Mouse (Mus musculus) MEL (cell line): ENCODE measurements around the gene Gm14403. TPM values are rescaled to one million over a fixed set of nuclear protein-coding genes. Genes with fewer than 3 reads are reported as not detected.
A peak's percentile ranks its signal among the peaks of the same experiment; 100 is the strongest.
"Not testable (repeated sequence)": the region's sequence is repeated elsewhere in the genome, so short reads cannot be mapped to it uniquely, and the experiment has no call there.

ENCODE experiments used
- DNase-seq: peaks from one replicate; pipeline ENCODE4 v3.0.0; 2011; ENCODE audit warnings: low read depth, low spot score
- H3K27ac ChIP-seq: 2 replicates; pipeline ENCODE4 v1.5.1; 2012; ENCODE audit warnings: low read depth, mild to moderate bottlenecking, control low read depth, low read length, moderate library complexity; ENCODE audit not compliant: control insufficient read depth
- H3K27me3 ChIP-seq, 2 experiments: fragments of 150-350 bp in 1 of 2; sonication (generic) in 1 of 2; 2 replicates each; pipeline ENCODE4 v1.6.1; 2012; ENCODE audit warnings: low read length in 2 of 2, mild to moderate bottlenecking in 2 of 2, improper control_type of control experiment in 1 of 2, moderate library complexity in 1 of 2; ENCODE audit not compliant: insufficient read depth in 2 of 2, control insufficient read depth in 1 of 2
- H3K36me3 ChIP-seq, 2 experiments: 2 replicates each; pipeline ENCODE4 v1.6.1; 2012 to 2014; ENCODE audit warnings: low read length in 2 of 2, improper control_type of control experiment in 1 of 2, inconsistent platforms in 1 of 2, mild to moderate bottlenecking in 1 of 2; ENCODE audit not compliant: insufficient read depth in 2 of 2, control insufficient read depth in 1 of 2
- H3K4me1 ChIP-seq, 2 experiments: fragments of 150-350 bp in 1 of 2; sonication (generic) in 1 of 2; 2 replicates each; pipeline ENCODE4 v1.6.1; 2012; ENCODE audit warnings: low read length in 2 of 2, improper control_type of control experiment in 1 of 2, mild to moderate bottlenecking in 1 of 2; ENCODE audit not compliant: insufficient read depth in 2 of 2, control insufficient read depth in 1 of 2
- H3K4me3 ChIP-seq, 2 experiments: fragments of 150-350 bp in 1 of 2; sonication (generic) in 1 of 2; 2 replicates each; pipeline ENCODE4 v1.5.1; 2012; ENCODE audit warnings: low read depth in 2 of 2, low read length in 2 of 2, mild to moderate bottlenecking in 2 of 2, moderate library complexity in 2 of 2, control low read depth in 1 of 2, improper control_type of control experiment in 1 of 2; ENCODE audit not compliant: control insufficient read depth in 1 of 2, insufficient read depth in 1 of 2
- H3K79me2 ChIP-seq: 2 replicates; pipeline ENCODE4 v1.6.1; 2012; ENCODE audit warnings: mild to moderate bottlenecking, low read length, moderate library complexity; ENCODE audit not compliant: control insufficient read depth, poor library complexity, insufficient read depth
- H3K9ac ChIP-seq: 2 replicates; pipeline ENCODE4 v1.6.1; 2012; ENCODE audit warnings: low read depth, mild to moderate bottlenecking, control low read depth, low read length, moderate library complexity; ENCODE audit not compliant: control insufficient read depth, poor library complexity, severe bottlenecking
- H3K9me3 ChIP-seq: fragments of 150-350 bp; sonication (generic); replicated peaks from 2 replicates; pipeline ENCODE4 v1.6.1; 2012; ENCODE audit warnings: mild to moderate bottlenecking, low read length, improper control_type of control experiment, moderate library complexity; ENCODE audit not compliant: insufficient read depth
- polyA plus RNA-seq, 2 experiments: library from polyadenylated mRNA; stranded (reverse) in 1 of 2; unstranded in 1 of 2; fragments of >175 nt in 1 of 2; fragments of >200 nt in 1 of 2; gene quantifications; 2 replicates each; pipeline versions ENCODE4 v1.2.1 to v1.2.4; 2012; ENCODE audit warnings: low replicate concordance in 2 of 2, low read depth in 1 of 2; ENCODE audit not compliant: insufficient read length in 2 of 2, insufficient read depth in 1 of 2, missing spikeins in 1 of 2
- total RNA-seq: library from RNA; depleted of rRNA; stranded (reverse); fragments of 300-350 nt; gene quantifications from 2 replicates; pipeline ENCODE4 v1.2.3, GENCODE M21; 2012; rRNA removed

Gm14403 gene
- total RNA-seq, result 5.4 TPM in 2 replicates
- 100 to 1,000 TPM in 1 of 2 experiments, 1 to 10 TPM in 1; 1.8 to 640 TPM for polyA plus RNA-seq

GRCm38 (mm10) chr2:177498067-177498466 lies at the start of gene Gm14403:
Gm14403 (plus strand) TSS chr2:177498215.
- H3K27me3 ChIP-seq, H3K4me1 ChIP-seq, H3K27ac ChIP-seq, H3K36me3 ChIP-seq, H3K9me3 ChIP-seq, H3K79me2 ChIP-seq: not testable (repeated sequence)
- H3K9ac ChIP-seq, result peak within 1 kb of the TSS; percentile 29
- peak within 1 kb of the TSS; percentile 57 to 60 for H3K4me3 ChIP-seq
- peak; percentile 58 for DNase-seq

DNA sequence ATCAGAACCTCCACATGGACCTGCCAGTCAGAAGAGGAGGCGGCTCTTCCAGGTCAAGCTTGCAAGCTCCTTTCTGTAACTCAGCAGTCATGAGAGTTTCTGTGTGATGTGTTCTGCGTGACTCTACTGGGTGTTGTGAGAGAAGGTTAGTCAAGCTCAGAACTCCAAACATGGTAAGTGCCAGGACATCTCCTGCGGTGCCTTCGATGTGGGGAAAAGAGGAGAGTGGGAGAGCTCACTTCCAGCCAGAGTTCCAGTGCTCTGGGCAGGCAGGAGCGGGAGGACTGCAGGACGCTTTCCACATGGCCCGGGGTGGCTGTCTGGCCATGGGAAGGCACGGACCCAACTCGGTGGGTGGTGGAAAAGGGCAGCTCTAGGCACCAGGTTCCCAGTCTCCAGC lies 33.3 kb upstream of the Gm14403 start, which contains the start of gene Zfp970:
TSS of gene Zfp970 (plus strand) at position 58 of the 400 bp plus-strand sequence.
- H3K27me3 ChIP-seq, H3K4me1 ChIP-seq, H3K79me2 ChIP-seq, H3K27ac ChIP-seq, H3K36me3 ChIP-seq, H3K9me3 ChIP-seq: not testable (repeated sequence)
- DNase-seq, result peak; percentile 9
- H3K4me3 ChIP-seq, result peak within 1 kb of the TSS; percentile 64 to 66
- peak within 1 kb of the TSS; percentile 62 for H3K9ac ChIP-seq

- H3K79me2 ChIP-seq, H3K4me1 ChIP-seq, H3K27me3 ChIP-seq, H3K36me3 ChIP-seq, H3K9ac ChIP-seq, H3K4me3 ChIP-seq, DNase-seq, H3K27ac ChIP-seq, H3K9me3 ChIP-seq: not testable (repeated sequence)
Measured at GRCm38 (mm10) chr2:177468222-177468621, 29.8 kb upstream of the Gm14403 start.

DNA sequence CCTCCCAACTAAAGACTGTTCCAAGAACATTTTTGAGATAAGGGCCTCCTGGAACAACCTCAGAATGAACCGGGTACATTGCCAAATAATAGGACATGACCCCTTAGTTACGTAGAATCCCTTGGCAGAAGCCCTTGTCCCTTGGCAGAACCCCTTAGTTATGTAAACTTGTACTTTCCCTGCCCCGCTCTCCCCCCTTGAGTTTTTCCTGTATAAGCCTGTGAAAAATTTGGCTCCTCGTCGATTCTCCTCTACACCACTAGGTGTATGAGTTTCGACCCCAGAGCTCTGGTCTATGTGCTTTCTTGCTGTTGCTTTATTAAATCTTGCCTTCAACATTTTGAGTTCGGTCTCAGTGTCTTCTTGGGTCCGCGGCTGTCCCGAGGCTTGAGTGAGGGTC lies 25.8 kb upstream of the Gm14403 start:
- not testable (repeated sequence) for H3K4me3 ChIP-seq, H3K27ac ChIP-seq, H3K27me3 ChIP-seq, H3K36me3 ChIP-seq, H3K4me1 ChIP-seq, H3K9ac ChIP-seq, H3K79me2 ChIP-seq, H3K9me3 ChIP-seq, DNase-seq

GRCm38 (mm10) chr2:177481971-177482370 lies 16.0 kb upstream of the Gm14403 start:
- not testable (repeated sequence) for H3K27ac ChIP-seq, H3K9me3 ChIP-seq, H3K27me3 ChIP-seq, DNase-seq, H3K4me3 ChIP-seq, H3K4me1 ChIP-seq, H3K36me3 ChIP-seq, H3K9ac ChIP-seq, H3K79me2 ChIP-seq

DNA sequence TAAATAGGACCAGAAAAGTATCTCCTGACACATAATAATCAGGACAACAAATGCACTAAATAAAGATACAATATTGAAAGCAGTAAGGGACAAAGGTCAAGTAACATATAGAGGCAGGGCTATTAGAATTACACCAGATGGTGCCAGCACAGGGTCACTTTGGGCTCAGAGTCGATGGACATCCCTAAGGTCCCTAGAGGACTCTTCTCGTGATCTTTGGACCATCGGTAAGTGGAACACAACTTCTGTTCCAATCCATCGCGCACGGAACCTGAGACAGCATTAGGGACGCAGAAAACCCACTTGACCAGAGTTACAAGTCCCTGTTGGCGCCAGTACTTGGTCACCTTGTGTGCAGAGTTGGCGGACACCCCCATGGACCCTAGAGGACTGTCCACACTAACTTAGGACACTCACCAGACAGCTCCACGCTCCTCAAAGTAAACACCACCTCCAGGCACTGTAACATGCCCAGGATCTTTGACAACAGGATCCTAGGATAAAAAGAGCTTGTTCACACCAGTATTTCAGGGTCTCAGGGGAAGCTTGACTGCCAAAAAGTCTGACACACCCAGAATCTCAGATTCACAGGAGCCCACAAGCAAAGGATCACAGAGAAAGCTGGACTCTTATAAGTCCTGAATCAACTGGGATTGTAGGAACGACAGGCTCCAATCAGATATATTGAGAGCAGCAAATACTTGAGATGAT lies 14.6 kb upstream of the Gm14403 start:
- not testable (repeated sequence) for H3K27ac ChIP-seq, H3K9me3 ChIP-seq, H3K4me3 ChIP-seq, H3K79me2 ChIP-seq, H3K36me3 ChIP-seq, H3K9ac ChIP-seq, H3K27me3 ChIP-seq, H3K4me1 ChIP-seq, DNase-seq

DNA sequence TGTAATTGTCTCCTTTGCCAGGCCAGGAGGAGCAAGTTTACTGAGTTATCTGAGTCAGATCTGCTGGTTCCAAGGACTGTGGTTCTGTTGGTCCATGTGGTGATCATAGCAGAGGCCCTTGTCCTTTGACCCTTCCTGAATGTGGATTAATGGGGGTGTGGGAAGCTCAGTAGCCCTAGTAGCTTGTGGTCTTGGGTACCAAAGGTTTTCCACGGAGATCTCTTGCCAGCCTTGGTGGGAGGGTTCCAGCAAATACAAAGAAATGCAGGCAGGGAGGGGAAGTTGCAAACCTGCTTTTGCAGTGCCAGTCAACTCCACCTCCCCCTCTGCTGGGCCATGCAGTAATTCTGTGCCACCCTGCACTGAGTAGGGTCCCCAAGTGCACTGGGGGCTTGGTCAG lies 1.2 kb downstream of the Gm14403 start:
- not testable (repeated sequence) for H3K4me3 ChIP-seq, H3K27me3 ChIP-seq, H3K9me3 ChIP-seq, DNase-seq, H3K36me3 ChIP-seq, H3K79me2 ChIP-seq, H3K4me1 ChIP-seq, H3K9ac ChIP-seq, H3K27ac ChIP-seq
